Mouse (Mus musculus): Measurements from ENCODE around the gene Rnf225.
"Not testable (repeated sequence)": the region's sequence is repeated elsewhere in the genome, so short reads cannot be mapped to it uniquely, and the experiment has no call there.

Rnf225 gene

DNA sequence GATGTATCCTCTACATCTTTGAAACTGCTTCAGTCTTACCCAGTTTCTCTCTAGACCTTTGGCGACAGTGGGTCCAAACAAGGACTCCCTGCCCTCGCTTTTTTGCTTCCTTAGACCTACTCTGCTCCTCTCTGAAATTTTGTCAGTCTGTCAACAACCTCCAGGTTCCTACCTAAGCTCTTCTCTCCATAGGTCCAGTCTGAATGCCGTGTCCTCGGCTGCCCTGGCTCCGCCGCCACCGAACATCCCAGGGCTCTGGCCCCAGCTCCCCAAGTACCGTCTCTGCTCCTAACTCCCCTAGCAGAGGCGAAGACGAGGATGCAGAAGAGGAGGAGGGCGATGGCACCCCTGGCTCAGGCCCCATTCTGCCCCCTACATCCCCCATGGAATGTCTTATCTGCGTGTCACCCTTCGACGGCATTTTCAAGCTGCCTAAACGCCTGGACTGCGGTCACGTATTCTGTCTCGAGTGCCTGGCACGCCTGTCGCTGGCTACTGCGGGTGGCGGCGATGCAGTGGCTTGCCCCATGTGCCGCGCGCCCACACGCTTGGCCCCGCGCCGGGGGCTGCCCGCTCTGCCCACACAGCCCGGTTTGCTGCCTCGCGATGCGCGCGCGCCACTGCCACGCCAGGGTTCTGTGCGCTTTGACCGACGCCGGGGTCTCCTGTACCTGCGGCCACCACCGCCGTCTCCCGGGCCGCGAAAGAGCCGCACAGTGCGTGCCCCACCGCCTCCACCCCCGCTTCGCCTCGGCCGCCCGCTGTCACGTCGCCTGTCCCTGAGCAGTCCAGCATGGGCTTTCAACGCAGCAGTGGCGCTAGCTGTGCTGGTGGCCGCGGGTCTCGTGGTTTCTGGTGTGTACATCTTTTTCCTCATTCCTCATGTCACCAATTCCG is 725 bp downstream of the Rnf225 start:
- DNase-seq (ENCODE audit: low read depth) = no peak

- DNase-seq (ENCODE audit: low read depth) = no peak
Measured at GRCm38 (mm10) chr7:12933615-12934140, 6.5 kb downstream of the Rnf225 start.

DNA sequence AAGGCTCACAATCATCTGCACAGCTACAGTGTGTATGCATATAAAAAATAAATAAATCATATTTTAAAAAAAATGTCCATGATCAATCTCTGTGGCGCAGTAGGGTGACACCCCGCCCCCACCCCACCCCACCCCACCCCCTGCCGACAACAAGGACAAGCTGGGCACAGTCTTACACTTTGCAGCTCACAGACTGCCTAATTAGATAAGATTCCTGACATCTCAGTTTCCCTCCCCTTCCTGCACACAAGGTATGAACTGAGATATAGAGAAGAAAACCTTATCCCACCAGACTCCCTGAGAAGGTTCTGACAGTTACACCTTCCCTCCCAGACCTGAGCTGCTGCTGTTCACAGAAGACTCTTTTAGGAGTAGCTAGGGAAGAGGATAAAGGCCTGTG is 7.6 kb downstream of the Rnf225 start:
- DNase-seq (ENCODE audit: low read depth) = no peak

DNA sequence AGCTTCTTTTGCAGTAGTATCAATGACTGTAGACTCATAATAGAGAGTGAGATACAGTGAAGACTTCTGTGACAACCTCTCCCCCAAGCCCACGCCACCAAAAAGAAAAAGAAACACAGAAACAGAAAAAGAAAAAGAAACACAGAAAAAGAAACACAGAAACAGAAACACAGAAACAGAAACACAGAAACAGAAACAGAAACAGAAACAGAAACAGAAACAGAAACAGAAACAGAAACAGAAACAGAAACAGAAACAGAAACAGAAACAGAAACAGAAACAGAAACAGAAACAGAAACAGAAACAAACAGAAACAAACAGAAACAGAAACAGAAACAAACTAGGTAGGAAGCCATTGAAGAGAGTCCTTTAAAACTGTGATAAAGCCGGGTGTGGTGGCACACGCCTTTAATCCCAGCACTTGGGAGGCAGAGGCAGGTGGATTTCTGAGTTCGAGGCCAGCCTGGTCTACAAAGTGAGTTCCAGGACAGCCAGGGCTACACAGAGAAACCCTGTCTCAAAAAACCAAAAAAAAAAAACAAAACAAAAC is 10.1 kb downstream of the Rnf225 start:
- not testable (repeated sequence) for DNase-seq (ENCODE audit: low read depth)

DNA sequence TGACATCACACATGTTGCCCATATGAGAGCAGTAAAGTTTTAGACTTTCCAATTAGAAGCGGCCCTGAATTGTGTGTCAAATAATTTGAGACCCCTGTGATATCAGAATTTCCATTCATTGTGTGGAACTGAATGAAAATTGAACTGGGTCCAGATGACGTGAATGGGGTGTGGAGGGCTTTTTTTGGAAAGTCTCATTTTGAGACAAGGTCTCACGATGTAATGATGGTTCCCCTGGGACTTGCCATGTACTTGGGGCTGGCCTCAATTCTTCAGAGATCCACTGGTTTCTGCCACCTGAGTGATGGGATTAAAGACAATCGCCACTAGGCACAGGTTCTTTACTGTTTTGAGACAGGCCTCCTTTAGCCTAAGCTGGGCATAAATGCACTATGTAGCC is 13.4 kb downstream of the Rnf225 start:
- no peak for DNase-seq (ENCODE audit: low read depth)

GRCm38 (mm10) chr7:12943488-12943887 is 16.3 kb downstream of the Rnf225 start:
- peak; percentile 50 for DNase-seq (ENCODE audit: low read depth)

- DNase-seq (ENCODE audit: low read depth) = peak; percentile 93
Measured at GRCm38 (mm10) chr7:12949032-12949871, 22.0 kb downstream of the Rnf225 start.

DNA sequence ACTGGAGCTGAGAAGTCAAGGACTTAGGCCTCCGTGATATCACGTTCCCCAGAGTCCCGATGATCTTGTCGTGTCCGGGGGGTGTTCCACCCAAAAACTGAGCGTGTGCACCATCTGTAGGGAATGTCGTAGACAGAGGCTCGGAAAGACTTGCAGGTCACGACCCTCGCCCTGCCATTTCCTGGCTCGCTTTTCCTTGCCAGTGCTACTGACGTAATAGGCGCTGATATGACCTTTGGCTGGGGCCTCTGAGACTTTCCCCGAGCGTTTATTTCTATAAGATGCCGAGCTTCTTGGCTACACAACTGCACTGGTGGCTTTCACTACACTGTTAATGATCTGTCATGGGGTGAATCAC is 22.6 kb downstream of the Rnf225 start:
- DNase-seq (ENCODE audit: low read depth) = no peak

GRCm38 (mm10) chr7:12954896-12955295 is 27.7 kb downstream of the Rnf225 start:
- DNase-seq (ENCODE audit: low read depth) = no peak

DNA sequence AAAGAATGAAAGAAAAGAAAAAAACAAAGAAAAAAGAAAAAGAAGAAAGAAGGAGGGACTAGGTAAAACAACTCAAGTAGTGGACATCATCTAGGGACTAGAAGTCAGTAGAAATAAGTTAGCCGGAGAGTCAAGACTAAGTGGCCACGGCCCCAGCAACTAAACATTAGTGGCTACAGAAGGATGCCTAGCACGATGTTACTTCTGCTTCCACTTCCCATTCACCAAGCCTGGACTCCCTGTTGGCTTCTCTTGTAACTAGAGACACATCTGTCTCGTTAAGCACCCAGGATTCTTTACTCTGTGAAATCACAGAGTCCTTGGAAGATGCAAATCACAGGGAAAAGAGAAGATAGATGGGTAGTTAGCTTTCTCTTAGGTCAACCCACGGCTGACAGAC is 30.3 kb downstream of the Rnf225 start:
- DNase-seq (ENCODE audit: low read depth) = peak; percentile 28

- no peak for DNase-seq (ENCODE audit: low read depth)
Measured at GRCm38 (mm10) chr7:12958948-12959347, 31.7 kb downstream of the Rnf225 start.

- DNase-seq (ENCODE audit: low read depth) = no peak
Measured at GRCm38 (mm10) chr7:12959718-12960117, 32.5 kb downstream of the Rnf225 start.

- peak; percentile 89 for DNase-seq (ENCODE audit: low read depth)
Measured at GRCm38 (mm10) chr7:12961511-12962141, 34.4 kb downstream of the Rnf225 start.

GRCm38 (mm10) chr7:12965678-12966091 is 38.5 kb downstream of the Rnf225 start, which contains the start of gene Zfp324:
TSS of gene Zfp324 (plus strand) at chr7:12965838.
- peak; percentile 91 for DNase-seq (ENCODE audit: low read depth)

DNA sequence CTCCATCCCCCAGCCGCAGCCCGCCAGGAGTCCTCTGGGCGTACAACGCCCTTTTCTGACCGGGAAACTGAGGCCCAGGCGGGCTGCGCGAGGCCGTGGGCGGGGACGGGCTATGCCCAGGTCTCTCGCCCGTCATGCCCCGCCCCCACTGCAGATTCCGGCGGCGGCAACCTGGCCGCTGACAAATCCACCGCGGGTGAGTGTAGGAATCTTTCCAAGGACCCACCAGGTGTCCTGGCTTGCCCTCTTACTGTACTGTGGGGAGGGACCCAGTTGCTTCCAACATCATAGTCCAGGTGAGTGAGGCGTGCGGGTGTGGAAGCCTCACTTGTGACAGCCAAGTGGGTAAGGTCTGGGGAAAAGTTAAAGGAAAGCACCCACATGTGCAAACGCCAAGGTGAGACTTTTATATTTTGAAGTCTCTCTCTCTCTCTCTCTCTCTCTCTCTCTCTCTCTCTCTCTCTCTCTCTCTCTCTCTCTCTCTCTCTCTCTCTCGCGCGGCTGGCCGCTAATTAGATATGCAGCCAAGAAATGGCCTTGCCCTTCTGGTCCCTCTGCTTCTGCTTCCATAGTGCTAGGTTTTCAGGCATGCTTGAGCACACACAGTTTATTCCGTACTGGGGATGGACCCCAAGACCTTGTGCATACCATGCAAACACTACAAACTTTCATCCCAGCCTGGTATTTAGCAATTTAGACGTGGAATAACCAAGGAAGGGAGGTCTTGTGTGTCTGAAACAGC is 39.1 kb downstream of the Rnf225 start:
- peak; percentile 65 for DNase-seq (ENCODE audit: low read depth)

GRCm38 (mm10) chr7:12970906-12971305 is 43.7 kb downstream of the Rnf225 start:
- DNase-seq (ENCODE audit: low read depth) = no peak

GRCm38 (mm10) chr7:12977682-12978389 is 50.6 kb downstream of the Rnf225 start, which contains the start of gene Zfp446:
TSS of gene Zfp446 (plus strand) at chr7:12977848.
- DNase-seq (ENCODE audit: low read depth) = peak; percentile 99

DNA sequence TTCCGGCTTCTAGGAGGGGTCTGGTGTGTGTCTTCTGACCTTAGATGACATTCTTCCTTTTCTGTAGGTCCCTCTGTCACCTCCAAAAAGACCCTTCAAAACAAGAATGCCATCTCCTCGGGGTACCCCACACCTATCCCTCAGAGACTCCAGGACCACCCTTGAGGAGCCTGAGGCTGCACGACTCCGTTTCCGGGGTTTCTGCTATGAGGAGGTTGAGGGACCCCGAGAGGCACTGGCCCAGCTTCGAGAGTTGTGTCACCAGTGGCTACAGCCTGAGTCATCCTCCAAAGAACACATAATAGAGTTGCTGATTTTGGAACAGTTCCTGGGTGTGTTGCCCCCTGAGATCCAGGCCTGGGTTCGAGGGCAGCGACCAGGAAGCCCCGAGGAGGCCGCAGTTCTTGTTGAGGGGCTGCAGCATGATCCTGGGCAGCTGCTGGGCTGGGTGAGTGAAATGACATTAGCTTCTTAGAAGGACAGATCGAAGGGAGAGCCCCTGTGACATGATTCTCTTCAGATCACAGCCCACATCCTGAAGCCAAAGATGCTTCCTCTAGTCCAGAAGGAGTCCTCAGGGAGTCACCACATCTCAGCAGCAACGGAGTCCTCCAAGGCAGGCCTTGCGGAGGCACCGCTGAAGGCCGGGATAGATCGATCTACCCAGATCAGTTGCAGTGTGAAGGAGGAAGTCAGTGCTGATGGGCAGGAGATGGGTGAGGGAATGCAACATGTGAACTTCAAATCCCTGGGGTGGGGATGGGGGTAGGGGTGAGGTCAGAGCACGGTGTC is 51.9 kb downstream of the Rnf225 start:
- DNase-seq (ENCODE audit: low read depth) = no peak

GRCm38 (mm10) chr7:12979776-12980175 is 52.6 kb downstream of the Rnf225 start:
- peak; percentile 21 for DNase-seq (ENCODE audit: low read depth)

GRCm38 (mm10) chr7:12980291-12980690 is 53.1 kb downstream of the Rnf225 start:
- no peak for DNase-seq (ENCODE audit: low read depth)

Data from NIH3T3 (cell line).